Mouse (Mus musculus) forebrain, embryonic 16.5 days (tissue): Measurements from ENCODE around the gene Frzb. TPM values are rescaled to one million over a fixed set of nuclear protein-coding genes. Genes with fewer than 3 reads are reported as not detected.

ENCODE experiments used
- ATAC-seq: fragments of 200-750 bp; cut with Nextera tagmentation; 2 replicates; pipeline ENCODE4 v1.8.0; 2017; ENCODE audit warnings: mild to moderate bottlenecking, moderate library complexity
- H3K27ac ChIP-seq: fragments of 300-500 bp; sonication (generic); 2 replicates; pipeline ENCODE4 v1.5.1; 2014; ENCODE audit warnings: low read length, control low read depth
- H3K27me3 ChIP-seq: fragments of 300-500 bp; sonication (generic); replicated peaks from 2 replicates; pipeline ENCODE4 v1.6.1; 2014; ENCODE audit warnings: low read length; ENCODE audit not compliant: control insufficient read depth, insufficient read depth
- H3K36me3 ChIP-seq: fragments of 300-500 bp; sonication (generic); 2 replicates; pipeline ENCODE4 v1.6.1; 2014; ENCODE audit not compliant: control insufficient read depth, insufficient read depth
- H3K4me1 ChIP-seq: fragments of 300-500 bp; sonication (generic); replicated peaks from 2 replicates; pipeline ENCODE4 v1.6.1; 2014; ENCODE audit warnings: low read length; ENCODE audit not compliant: control insufficient read depth, insufficient read depth
- H3K4me2 ChIP-seq: fragments of 300-500 bp; sonication (generic); 2 replicates; pipeline ENCODE4 v1.6.1; 2014; ENCODE audit warnings: mild to moderate bottlenecking, low read length, control low read depth
- H3K4me3 ChIP-seq: fragments of 300-500 bp; sonication (generic); replicated peaks from 2 replicates; pipeline ENCODE4 v1.5.1; 2014; ENCODE audit warnings: mild to moderate bottlenecking, low read length, control low read depth
- H3K9ac ChIP-seq: fragments of 300-500 bp; sonication (generic); replicated peaks from 2 replicates; pipeline ENCODE4 v1.6.1; 2014; ENCODE audit warnings: low read depth, low read length, control low read depth
- H3K9me3 ChIP-seq: fragments of 300-500 bp; sonication (generic); 2 replicates; pipeline ENCODE4 v1.6.1; 2016; ENCODE audit warnings: low read length; ENCODE audit not compliant: control insufficient read depth
- WGBS: fragments of 180-500 bp; shearing (Covaris S2); extraction: QIAGEN DNeasy Blood & Tissue Kit; methylation state at CpG from one replicate; pipeline ENCODE4 v1.1.7; 2014; 5-methylcytosine and 5-hydroxymethylcytosine counted together
- polyA plus RNA-seq: library from polyadenylated mRNA; unstranded; fragments of >200 nt; fragmentation: Nextera tagmentation; extraction: Ambion mirVana; gene quantifications from 2 replicates; pipeline ENCODE4 v1.2.1, GENCODE M21; 2015

The Frzb gene
- polyA plus RNA-seq, 1 experiment from 2014 or later: 5.2 TPM

- H3K4me1 ChIP-seq: no peaks in the 10 kb centered on the region
- H3K9ac ChIP-seq: no peak overlapping the region
- H3K4me2 ChIP-seq: no peak overlapping the region
- H3K4me3 ChIP-seq: no peak overlapping the region
- H3K27me3 ChIP-seq: no peaks in the 10 kb centered on the region
- H3K9me3 ChIP-seq: no peaks in the 10 kb centered on the region
- H3K36me3 ChIP-seq: no peaks in the 10 kb centered on the region
- 44% methylated on average over 5 of the region's 5 CpGs for WGBS
- no peak for ATAC-seq
- H3K27ac ChIP-seq: no peak overlapping the region
Measured at GRCm38 (mm10) chr2:80404770-80405169, 42.7 kb downstream of the Frzb start.

DNA sequence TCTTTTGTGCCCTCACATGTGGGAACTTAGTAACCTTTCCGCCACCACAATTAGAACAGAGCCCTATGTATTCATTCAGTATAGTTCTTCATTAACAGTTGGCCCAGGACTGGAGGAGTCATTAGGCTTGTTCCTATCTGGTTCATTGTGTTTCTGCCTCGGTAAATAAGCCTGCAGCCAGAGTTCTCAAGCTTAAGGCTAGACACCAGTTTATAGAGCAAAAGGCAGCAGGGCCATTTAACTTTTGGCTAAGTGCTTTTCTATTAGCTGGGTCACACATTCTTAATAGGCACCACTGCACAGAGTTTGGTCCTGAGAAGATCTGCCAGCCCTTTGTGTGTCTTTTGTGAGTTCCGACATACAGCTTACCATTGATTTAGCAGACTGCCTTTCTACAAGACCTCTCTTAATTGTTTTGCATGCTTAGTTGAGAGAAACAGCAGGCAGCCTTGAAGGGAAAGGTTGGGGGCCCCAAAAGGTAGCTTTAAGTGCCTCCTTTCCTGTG is 48.8 kb downstream of the Frzb start:
- no peak overlapping the region for H3K27ac ChIP-seq
- no peak overlapping the region for H3K4me2 ChIP-seq
- 3% methylated on average over 3 of the region's 3 CpGs for WGBS
- no peaks in the 10 kb centered on the region for H3K27me3 ChIP-seq
- H3K4me3 ChIP-seq: no peak overlapping the region
- no peak overlapping the region for H3K9ac ChIP-seq
- H3K4me1 ChIP-seq: peaks cover 4% of the 10 kb centered on the region
- H3K9me3 ChIP-seq: no peaks in the 10 kb centered on the region
- ATAC-seq: peak; percentile 28; the same call in 1 of the 2 replicates
- no peaks in the 10 kb centered on the region for H3K36me3 ChIP-seq

- Histone ChIP-seq H3K9ac (no peak overlapping the region), H3K4me3 (no peak overlapping the region), H3K9me3 (no peaks in the 10 kb centered on the region), H3K4me1 (peaks cover 4% of the 10 kb centered on the region), H3K27me3 (no peaks in the 10 kb centered on the region), H3K36me3 (no peaks in the 10 kb centered on the region), H3K4me2 (no peak overlapping the region), H3K27ac (no peak overlapping the region)
- no peak for ATAC-seq
- 57% methylated on average over 3 of the region's 3 CpGs for WGBS
Measured at GRCm38 (mm10) chr2:80396864-80397263, 50.6 kb downstream of the Frzb start.

- Histone ChIP-seq H3K9me3 (no peaks in the 10 kb centered on the region), H3K9ac (no peak overlapping the region), H3K27me3 (no peaks in the 10 kb centered on the region), H3K4me2 (no peak overlapping the region), H3K36me3 (no peaks in the 10 kb centered on the region), H3K27ac (no peak overlapping the region), H3K4me1 (peaks cover 4% of the 10 kb centered on the region), H3K4me3 (no peak overlapping the region)
- whole genome bisulfite sequencing: 38% methylated on average over 7 of the region's 7 CpGs
- ATAC-seq: no peak
Measured at GRCm38 (mm10) chr2:80396057-80396456, 51.4 kb downstream of the Frzb start.

DNA sequence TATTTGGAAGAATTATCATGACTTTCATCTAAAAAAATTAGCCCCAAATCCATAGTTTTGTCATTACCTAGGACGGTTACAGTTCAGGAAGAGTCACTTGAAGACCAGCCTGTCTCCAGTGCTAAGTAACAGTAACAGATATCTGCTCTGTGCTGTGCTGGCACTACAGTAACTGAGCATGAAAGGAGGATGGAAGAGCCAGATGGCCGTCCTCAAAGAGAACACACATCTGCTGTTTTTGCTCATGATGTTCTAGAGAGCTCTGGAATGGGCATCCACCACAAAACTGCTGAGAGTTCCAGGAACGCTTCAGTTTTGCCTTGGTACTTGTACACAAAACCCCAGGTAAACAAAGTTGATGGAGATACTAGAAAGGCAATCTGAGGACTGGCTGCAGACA is 59.1 kb downstream of the Frzb start:
- Histone ChIP-seq H3K4me3 (no peak overlapping the region), H3K36me3 (no peaks in the 10 kb centered on the region), H3K27me3 (no peaks in the 10 kb centered on the region), H3K9ac (no peak overlapping the region), H3K27ac (no peak overlapping the region), H3K4me2 (no peak overlapping the region), H3K4me1 (no peaks in the 10 kb centered on the region), H3K9me3 (no peaks in the 10 kb centered on the region)
- WGBS: 91% methylated on average over 3 of the region's 3 CpGs
- no peak for ATAC-seq

DNA sequence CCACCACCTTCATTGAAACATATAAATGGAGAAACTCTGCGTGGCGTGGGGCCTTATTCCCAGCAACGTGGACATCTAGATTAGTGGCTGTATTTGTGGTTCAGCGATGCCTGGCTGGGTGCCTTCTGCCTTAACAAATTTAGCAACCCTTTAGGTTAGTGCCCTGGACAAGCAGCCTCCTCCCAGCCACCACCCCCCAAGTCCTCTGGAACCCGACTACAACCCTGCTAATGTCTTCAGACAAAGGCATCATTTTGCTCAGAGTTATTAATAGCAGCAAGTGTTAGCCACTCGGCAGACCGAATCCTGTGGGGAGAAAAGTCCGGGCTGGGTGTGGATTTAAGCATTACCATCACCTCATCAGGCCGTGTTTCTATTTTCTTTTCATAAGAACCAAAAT is 59.8 kb downstream of the Frzb start:
- Histone ChIP-seq H3K36me3 (no peaks in the 10 kb centered on the region), H3K9me3 (no peaks in the 10 kb centered on the region), H3K27me3 (no peaks in the 10 kb centered on the region), H3K9ac (no peak overlapping the region), H3K4me3 (no peak overlapping the region), H3K4me1 (no peaks in the 10 kb centered on the region), H3K27ac (no peak overlapping the region), H3K4me2 (no peak overlapping the region)
- no peak for ATAC-seq
- 77% methylated on average over 9 of the region's 9 CpGs for WGBS

DNA sequence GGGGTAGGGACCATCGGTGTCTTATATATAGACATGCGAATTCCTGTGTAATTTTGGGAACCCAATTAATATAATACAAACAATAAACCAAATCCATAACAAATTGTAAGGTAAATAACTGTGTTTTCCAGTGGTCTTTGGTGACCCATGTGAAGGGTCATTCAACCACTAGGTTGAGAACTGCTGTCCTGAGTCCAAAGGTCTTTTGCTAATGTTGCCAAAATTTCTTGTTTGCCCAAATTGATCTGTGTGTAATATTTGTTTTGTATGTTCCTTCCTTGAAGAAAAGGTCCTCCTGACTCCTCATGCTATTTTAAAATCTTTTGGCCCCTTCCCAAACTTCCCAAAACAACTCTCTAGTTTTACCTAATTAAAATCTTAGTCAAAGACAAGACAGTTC is 61.2 kb downstream of the Frzb start:
- no peaks in the 10 kb centered on the region for H3K36me3 ChIP-seq
- no peak overlapping the region for H3K4me2 ChIP-seq
- WGBS: 94% methylated on average over 2 of the region's 2 CpGs
- no peaks in the 10 kb centered on the region for H3K9me3 ChIP-seq
- H3K4me3 ChIP-seq: no peak overlapping the region
- no peaks in the 10 kb centered on the region for H3K27me3 ChIP-seq
- H3K4me1 ChIP-seq: no peaks in the 10 kb centered on the region
- H3K9ac ChIP-seq: no peak overlapping the region
- no peak for ATAC-seq
- H3K27ac ChIP-seq: no peak overlapping the region

DNA sequence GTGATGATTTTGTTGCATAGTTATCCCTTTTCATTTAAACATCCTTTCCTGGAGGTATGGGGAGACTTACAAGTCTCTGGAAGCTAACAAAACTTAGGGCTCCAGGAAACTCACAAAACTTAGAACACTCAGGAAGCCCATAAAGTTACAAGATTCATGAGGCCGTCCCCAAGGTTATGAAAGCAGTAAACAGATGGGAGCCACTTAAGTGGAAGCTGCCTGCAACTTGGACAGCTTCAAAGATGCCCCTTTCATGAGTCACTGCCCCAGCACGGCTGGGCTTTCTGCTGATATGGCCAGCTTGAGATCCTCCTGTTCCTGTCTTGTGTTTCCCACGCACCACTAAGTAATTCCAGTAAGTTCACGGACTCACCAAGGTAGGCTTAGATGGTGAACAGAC is 63.0 kb downstream of the Frzb start:
- Histone ChIP-seq H3K36me3 (no peaks in the 10 kb centered on the region), H3K9ac (no peak overlapping the region), H3K27ac (no peak overlapping the region), H3K27me3 (no peaks in the 10 kb centered on the region), H3K4me2 (no peak overlapping the region), H3K9me3 (no peaks in the 10 kb centered on the region), H3K4me3 (no peak overlapping the region), H3K4me1 (no peaks in the 10 kb centered on the region)
- no peak for ATAC-seq
- WGBS: 82% methylated on average over 4 of the region's 4 CpGs

DNA sequence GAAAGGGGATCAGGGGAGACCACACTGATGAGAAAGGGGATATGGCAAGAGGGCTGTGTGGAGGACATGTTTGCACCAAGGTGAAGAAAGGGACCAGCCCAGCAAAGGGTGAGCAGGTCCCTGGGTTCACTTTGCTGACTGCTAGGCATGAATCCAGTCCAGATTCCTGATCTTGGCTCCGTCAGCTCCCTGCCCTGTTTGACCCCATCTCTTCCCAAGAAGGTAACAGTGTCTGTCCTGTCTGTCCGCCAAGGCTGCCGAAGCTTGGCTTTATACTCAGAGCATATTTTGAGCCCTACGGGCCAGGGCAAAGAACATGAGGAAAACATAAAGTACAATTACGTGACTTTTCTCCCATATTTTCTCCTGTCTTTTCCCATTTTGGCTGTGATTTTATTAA is 67.6 kb downstream of the Frzb start:
- Histone ChIP-seq H3K9me3 (no peaks in the 10 kb centered on the region), H3K27ac (no peak overlapping the region), H3K36me3 (no peaks in the 10 kb centered on the region), H3K4me1 (no peaks in the 10 kb centered on the region), H3K4me2 (no peak overlapping the region), H3K9ac (no peak overlapping the region), H3K4me3 (no peak overlapping the region), H3K27me3 (no peaks in the 10 kb centered on the region)
- no peak for ATAC-seq
- WGBS: 96% methylated on average over 5 of the region's 5 CpGs

DNA sequence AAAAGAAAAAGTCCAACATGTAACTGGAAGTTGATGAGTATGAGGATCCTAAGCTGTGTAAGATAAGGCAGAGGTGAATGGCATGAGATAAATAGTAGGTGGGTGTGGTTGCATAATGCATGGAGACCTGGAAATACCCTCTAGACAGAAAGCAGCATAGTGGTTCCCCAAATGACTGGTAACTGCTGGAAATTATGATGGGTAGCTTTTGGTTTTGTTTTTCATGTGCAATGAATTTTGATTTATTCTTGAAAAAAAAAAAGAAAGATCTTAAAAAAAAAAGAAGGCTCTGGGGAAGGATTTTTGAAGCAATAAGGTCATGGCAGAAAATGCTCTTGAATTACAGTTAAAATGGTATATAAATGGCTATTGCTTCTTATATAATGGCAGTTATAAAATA is 72.5 kb downstream of the Frzb start:
- no peaks in the 10 kb centered on the region for H3K36me3 ChIP-seq
- no peaks in the 10 kb centered on the region for H3K4me1 ChIP-seq
- no peaks in the 10 kb centered on the region for H3K27me3 ChIP-seq
- H3K27ac ChIP-seq: no peak overlapping the region
- H3K4me3 ChIP-seq: no peak overlapping the region
- no peak overlapping the region for H3K4me2 ChIP-seq
- ATAC-seq: no peak
- no peaks in the 10 kb centered on the region for H3K9me3 ChIP-seq
- no peak overlapping the region for H3K9ac ChIP-seq
